Mouse (Mus musculus): ENCODE results near the gene Slc25a51. TPM values are rescaled to one million over a fixed set of nuclear protein-coding genes. Genes with fewer than 3 reads are reported as not detected.

Gene Slc25a51
- polyA plus RNA-seq (2015; fragmentation: Nextera tagmentation; extraction: Ambion mirVana): 38.6 and 41.8 TPM in 2 replicates

GRCm38 (mm10) chr4:45408427-45409132 is at the start of gene Slc25a51:
Gene Slc25a51, minus strand, starts transcription at chr4:45408766.
- DNase-seq (ENCODE audit: low spot score): peak; percentile 93

GRCm38 (mm10) chr4:45457543-45457942 is 49.0 kb upstream of the Slc25a51 start:
- no peak for DNase-seq (ENCODE audit: low spot score)

- no peak for DNase-seq (ENCODE audit: low spot score)
These were observed 46.4 kb upstream of the Slc25a51 start for GRCm38 (mm10) chr4:45455001-45455400.

GRCm38 (mm10) chr4:45453271-45453851 is 44.8 kb upstream of the Slc25a51 start:
- no peak for DNase-seq (ENCODE audit: low spot score)

GRCm38 (mm10) chr4:45452569-45453111 is 44.1 kb upstream of the Slc25a51 start:
- no peak for DNase-seq (ENCODE audit: low spot score)

GRCm38 (mm10) chr4:45449012-45449411 is 40.4 kb upstream of the Slc25a51 start:
- DNase-seq (ENCODE audit: low spot score): no peak

- no peak for DNase-seq (ENCODE audit: low spot score)
These were observed 39.9 kb upstream of the Slc25a51 start for GRCm38 (mm10) chr4:45448481-45448880.

GRCm38 (mm10) chr4:45447196-45447595 is 38.6 kb upstream of the Slc25a51 start:
- DNase-seq (ENCODE audit: low spot score): no peak

- no peak for DNase-seq (ENCODE audit: low spot score)
These were observed 36.7 kb upstream of the Slc25a51 start for GRCm38 (mm10) chr4:45445235-45445634.

GRCm38 (mm10) chr4:45444813-45445212 is 36.2 kb upstream of the Slc25a51 start:
- no peak for DNase-seq (ENCODE audit: low spot score)

- DNase-seq (ENCODE audit: low spot score): no peak
These were observed 35.1 kb upstream of the Slc25a51 start for GRCm38 (mm10) chr4:45443652-45444051.

- DNase-seq (ENCODE audit: low spot score): no peak
These were observed 33.7 kb upstream of the Slc25a51 start for GRCm38 (mm10) chr4:45442237-45442636.

- no peak for DNase-seq (ENCODE audit: low spot score)
These were observed 33.2 kb upstream of the Slc25a51 start for GRCm38 (mm10) chr4:45441778-45442177.

GRCm38 (mm10) chr4:45439281-45439680 is 30.7 kb upstream of the Slc25a51 start:
- DNase-seq (ENCODE audit: low spot score): no peak

- DNase-seq (ENCODE audit: low spot score): no peak
These were observed 28.4 kb upstream of the Slc25a51 start for GRCm38 (mm10) chr4:45437010-45437409.

GRCm38 (mm10) chr4:45436383-45436913 is 27.9 kb upstream of the Slc25a51 start:
- no peak for DNase-seq (ENCODE audit: low spot score)

GRCm38 (mm10) chr4:45435899-45436298 is 27.3 kb upstream of the Slc25a51 start:
- no peak for DNase-seq (ENCODE audit: low spot score)

- DNase-seq (ENCODE audit: low spot score): no peak
These were observed 26.1 kb upstream of the Slc25a51 start for GRCm38 (mm10) chr4:45434681-45435080.

- no peak for DNase-seq (ENCODE audit: low spot score)
These were observed 25.5 kb upstream of the Slc25a51 start for GRCm38 (mm10) chr4:45434071-45434470.

- no peak for DNase-seq (ENCODE audit: low spot score)
These were observed 23.2 kb upstream of the Slc25a51 start for GRCm38 (mm10) chr4:45431806-45432205.

- no peak for DNase-seq (ENCODE audit: low spot score)
These were observed 22.8 kb upstream of the Slc25a51 start for GRCm38 (mm10) chr4:45431316-45431715.

GRCm38 (mm10) chr4:45429451-45429850 is 20.9 kb upstream of the Slc25a51 start:
- no peak for DNase-seq (ENCODE audit: low spot score)
